Mouse (Mus musculus): ENCODE data around the gene Pdgfc. TPM values are rescaled to one million over a fixed set of nuclear protein-coding genes. Genes with fewer than 3 reads are reported as not detected.

The Pdgfc gene
- 55.6 and 64.7 TPM in 2 replicates for polyA plus RNA-seq (2014; fragmentation: Nextera tagmentation; extraction: Ambion mirVana)

DNA sequence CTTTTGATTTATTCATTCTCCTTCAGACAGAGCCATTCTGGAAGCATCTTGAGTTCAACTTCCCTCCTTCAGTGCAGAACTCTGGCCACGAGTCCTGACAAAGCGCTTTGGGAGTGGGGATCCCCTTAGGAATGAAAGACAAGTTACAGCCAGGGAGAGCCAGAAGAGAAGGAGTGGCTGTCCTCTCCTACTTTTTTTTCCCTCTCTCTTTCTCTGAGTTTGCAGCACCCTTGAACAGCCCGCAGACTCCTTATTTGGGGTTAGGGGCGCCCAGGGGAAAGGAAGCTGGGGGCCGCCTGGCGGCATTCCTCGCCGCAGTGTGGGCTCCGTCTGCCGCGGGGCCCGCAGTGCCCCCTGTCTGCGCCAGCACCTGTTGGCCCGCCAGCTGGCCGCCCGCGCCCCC lies at the start of gene Pdgfc:
TSS of gene Pdgfc (plus strand) at position 266 of the 403 bp plus-strand sequence.
- peak within 1 kb of the TSS; percentile 90 for H3K9ac ChIP-seq (replicated peaks; ENCODE audit: low read length)
- DNase-seq (ENCODE audit: low spot score) (no peak), ATAC-seq (replicated peaks; ENCODE audit: insufficient number of reproducible peaks, low FRiP score, low TSS enrichment, low read depth) (peak; percentile 53)
- peak within 1 kb of the TSS; percentile 71 for H3K4me3 ChIP-seq (ENCODE audit: low read depth, low read length)
- H3K4me2 ChIP-seq (ENCODE audit: low read depth, low read length): peak within 1 kb of the TSS; percentile 84
- no peaks in the 10 kb centered on the region for H3K27me3 ChIP-seq (ENCODE audit: control insufficient read depth, insufficient read depth, low read length)
- no peaks in the 10 kb centered on the region for H3K36me3 ChIP-seq (replicated peaks; ENCODE audit: control insufficient read depth, insufficient read depth, low read depth, low read length)
- WGBS: 3% methylated on average over 17 of the region's 17 CpGs
- H3K4me1 ChIP-seq (ENCODE audit: control insufficient read depth, insufficient read depth, low read length): no peaks in the 10 kb centered on the region; the same call in 1 of the 2 replicates
- peak within 1 kb of the TSS; percentile 92 for H3K27ac ChIP-seq (replicated peaks; ENCODE audit: low read depth, low read length)
- H3K9me3 ChIP-seq (replicated peaks; ENCODE audit: control insufficient read depth, low read length): no peaks in the 10 kb centered on the region

DNA sequence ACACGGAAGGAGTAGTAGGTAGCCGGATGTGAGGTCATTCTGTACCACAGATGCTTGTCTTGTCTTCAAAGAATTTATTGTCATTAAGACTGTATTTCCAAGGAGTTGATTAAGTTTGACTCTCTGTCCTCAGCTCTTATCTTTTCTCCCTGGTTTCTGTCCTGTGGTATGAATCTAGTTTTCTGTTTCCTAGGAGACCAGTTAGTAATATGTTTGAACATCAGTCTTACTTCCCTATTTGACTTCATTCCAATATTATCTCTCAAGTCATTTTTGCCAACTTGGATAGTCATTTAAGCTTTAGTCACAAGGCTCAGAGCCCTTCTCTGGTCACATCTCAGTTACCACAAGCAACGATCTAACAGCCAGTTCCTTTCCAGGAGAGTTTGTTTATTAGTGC lies 27.0 kb upstream of the Pdgfc start:
- WGBS: 81% methylated on average over 3 of the region's 3 CpGs
- Histone ChIP-seq H3K4me3 (ENCODE audit: low read depth, low read length) (no peak overlapping the region), H3K9ac (replicated peaks; ENCODE audit: low read length) (no peak overlapping the region), H3K27me3 (ENCODE audit: control insufficient read depth, insufficient read depth, low read length) (no peaks in the 10 kb centered on the region), H3K4me1 (ENCODE audit: control insufficient read depth, insufficient read depth, low read length) (no peaks in the 10 kb centered on the region), H3K9me3 (replicated peaks; ENCODE audit: control insufficient read depth, low read length) (no peaks in the 10 kb centered on the region), H3K4me2 (ENCODE audit: low read depth, low read length) (no peak overlapping the region), H3K36me3 (replicated peaks; ENCODE audit: control insufficient read depth, insufficient read depth, low read depth, low read length) (no peaks in the 10 kb centered on the region), H3K27ac (replicated peaks; ENCODE audit: low read depth, low read length) (no peak overlapping the region)
- ATAC-seq (replicated peaks; ENCODE audit: insufficient number of reproducible peaks, low FRiP score, low TSS enrichment, low read depth) (no peak), DNase-seq (ENCODE audit: low spot score) (no peak)

DNA sequence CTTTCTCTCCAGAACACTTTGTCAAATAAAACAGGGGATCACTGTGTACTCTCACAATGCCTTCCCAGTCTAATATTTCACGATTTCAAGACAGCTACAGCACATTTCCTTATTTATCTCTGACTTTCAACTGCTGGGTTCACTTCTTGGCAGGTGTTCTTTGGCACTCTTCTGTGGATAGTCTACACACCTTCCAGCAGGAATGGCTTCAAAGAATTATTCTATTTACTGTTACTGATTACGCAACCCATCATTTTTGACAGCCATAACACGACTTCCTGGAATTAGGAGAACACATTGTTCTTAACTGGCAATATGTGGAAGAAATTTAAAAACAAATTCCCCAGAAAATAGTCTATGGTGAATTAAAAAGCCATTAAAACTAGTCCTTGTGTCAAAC lies 26.3 kb upstream of the Pdgfc start:
- 84% methylated on average over 3 of the region's 3 CpGs for WGBS
- H3K4me3 ChIP-seq (ENCODE audit: low read depth, low read length): no peak overlapping the region
- no peak overlapping the region for H3K4me2 ChIP-seq (ENCODE audit: low read depth, low read length)
- no peak overlapping the region for H3K27ac ChIP-seq (replicated peaks; ENCODE audit: low read depth, low read length)
- H3K9ac ChIP-seq (replicated peaks; ENCODE audit: low read length): no peak overlapping the region
- DNase-seq (ENCODE audit: low spot score) (no peak), ATAC-seq (replicated peaks; ENCODE audit: insufficient number of reproducible peaks, low FRiP score, low TSS enrichment, low read depth) (no peak)
- no peaks in the 10 kb centered on the region for H3K27me3 ChIP-seq (ENCODE audit: control insufficient read depth, insufficient read depth, low read length)
- no peaks in the 10 kb centered on the region for H3K4me1 ChIP-seq (ENCODE audit: control insufficient read depth, insufficient read depth, low read length)
- H3K9me3 ChIP-seq (replicated peaks; ENCODE audit: control insufficient read depth, low read length): no peaks in the 10 kb centered on the region
- H3K36me3 ChIP-seq (replicated peaks; ENCODE audit: control insufficient read depth, insufficient read depth, low read depth, low read length): no peaks in the 10 kb centered on the region

DNA sequence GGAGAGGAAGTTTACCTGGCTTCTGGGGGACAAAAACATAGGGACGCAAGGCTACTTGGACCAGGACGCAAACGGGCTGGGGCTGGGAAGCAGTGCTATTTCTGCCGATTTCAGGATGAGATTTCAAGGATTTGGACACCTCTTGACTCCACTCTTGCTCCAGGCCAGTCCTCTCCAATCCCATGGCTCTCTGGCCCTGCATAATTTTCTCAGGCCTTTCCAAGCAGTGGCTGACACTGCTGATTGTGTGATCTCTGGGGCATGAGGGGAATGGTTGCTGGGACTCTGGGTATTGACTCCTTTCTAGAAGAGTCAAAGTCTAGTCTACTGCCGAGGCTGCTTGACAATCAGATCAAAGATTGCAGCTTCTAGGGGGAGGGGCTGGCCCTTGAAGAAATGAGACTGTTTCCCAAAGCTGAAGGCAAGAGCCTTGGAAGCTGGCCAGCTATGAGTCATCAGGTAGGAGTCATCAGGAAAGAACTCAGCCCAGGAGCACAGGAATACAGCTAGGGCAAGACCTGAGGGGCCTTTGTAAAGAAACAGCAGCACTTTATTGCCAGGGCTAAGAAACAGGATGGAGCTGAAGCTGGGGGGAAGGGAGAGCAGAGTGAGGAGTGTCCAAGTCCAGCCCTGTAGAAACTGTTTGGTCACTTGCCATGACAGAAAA lies 18.7 kb upstream of the Pdgfc start:
- ATAC-seq (replicated peaks; ENCODE audit: insufficient number of reproducible peaks, low FRiP score, low TSS enrichment, low read depth): peak; percentile 34; the same call in 1 of the 2 replicates

DNA sequence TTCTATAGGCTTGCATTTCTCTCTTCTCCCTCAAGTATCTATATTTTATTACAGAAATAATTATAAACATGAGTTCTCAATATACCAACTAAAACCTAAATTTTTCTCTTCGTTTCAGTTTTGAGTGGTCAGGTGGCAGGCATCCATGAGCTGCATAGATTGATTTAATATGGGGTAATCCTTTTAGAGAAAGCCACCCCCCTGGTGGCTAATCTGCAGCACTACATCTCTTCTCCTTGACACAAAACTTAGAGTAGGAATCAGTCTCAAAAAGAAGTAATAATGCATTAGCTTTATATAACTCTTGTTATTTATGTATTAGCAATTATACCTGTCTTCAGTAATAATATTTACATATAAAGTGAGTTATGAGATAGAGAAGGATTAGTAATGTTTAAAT lies 16.2 kb upstream of the Pdgfc start:
- Histone ChIP-seq H3K27ac (replicated peaks; ENCODE audit: low read depth, low read length) (no peak overlapping the region), H3K27me3 (ENCODE audit: control insufficient read depth, insufficient read depth, low read length) (no peaks in the 10 kb centered on the region), H3K9ac (replicated peaks; ENCODE audit: low read length) (no peak overlapping the region), H3K4me2 (ENCODE audit: low read depth, low read length) (no peak overlapping the region), H3K4me1 (ENCODE audit: control insufficient read depth, insufficient read depth, low read length) (no peaks in the 10 kb centered on the region), H3K36me3 (replicated peaks; ENCODE audit: control insufficient read depth, insufficient read depth, low read depth, low read length) (no peaks in the 10 kb centered on the region), H3K9me3 (replicated peaks; ENCODE audit: control insufficient read depth, low read length) (no peaks in the 10 kb centered on the region), H3K4me3 (ENCODE audit: low read depth, low read length) (no peak overlapping the region)
- ATAC-seq (replicated peaks; ENCODE audit: insufficient number of reproducible peaks, low FRiP score, low TSS enrichment, low read depth) (no peak), DNase-seq (ENCODE audit: low spot score) (no peak)
- 49% methylated on average over 1 of the region's 1 CpGs for WGBS

More for the DNA sequence above, 18.7 kb upstream of the Pdgfc start:
- no peaks in the 10 kb centered on the region for H3K27me3 ChIP-seq (ENCODE audit: control insufficient read depth, insufficient read depth, low read length)
- no peak overlapping the region for H3K4me3 ChIP-seq (ENCODE audit: low read depth, low read length)
- no peaks in the 10 kb centered on the region for H3K36me3 ChIP-seq (replicated peaks; ENCODE audit: control insufficient read depth, insufficient read depth, low read depth, low read length)
- no peaks in the 10 kb centered on the region for H3K9me3 ChIP-seq (replicated peaks; ENCODE audit: control insufficient read depth, low read length)
- H3K4me2 ChIP-seq (ENCODE audit: low read depth, low read length): no peak overlapping the region
- no peak overlapping the region for H3K27ac ChIP-seq (replicated peaks; ENCODE audit: low read depth, low read length)
- no peaks in the 10 kb centered on the region for H3K4me1 ChIP-seq (ENCODE audit: control insufficient read depth, insufficient read depth, low read length)
- 71% methylated on average over 5 of the region's 5 CpGs for WGBS
- no peak overlapping the region for H3K9ac ChIP-seq (replicated peaks; ENCODE audit: low read length)
- no peak for DNase-seq (ENCODE audit: low spot score)

DNA sequence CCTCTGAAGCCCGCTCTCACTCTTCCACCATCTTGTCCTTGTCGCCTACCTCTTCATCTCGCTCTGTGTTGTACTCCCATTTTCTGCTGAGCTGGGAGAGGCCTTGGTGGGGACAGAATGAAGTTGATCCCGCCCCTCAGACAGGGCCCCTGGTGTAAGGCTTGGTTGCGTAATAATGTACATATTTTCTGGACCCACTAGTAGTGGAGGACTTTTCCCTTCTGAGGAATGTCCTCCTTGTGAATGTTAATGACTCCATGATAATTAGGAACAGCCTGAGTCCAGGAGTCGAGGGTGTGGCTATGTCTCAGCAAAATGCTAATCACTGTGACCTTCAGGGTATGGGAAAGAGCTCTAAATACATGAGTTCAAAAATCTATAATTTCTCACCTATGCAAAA lies 14.4 kb upstream of the Pdgfc start:
- no peak; the same call in 1 of the 2 replicates for ATAC-seq (replicated peaks; ENCODE audit: insufficient number of reproducible peaks, low FRiP score, low TSS enrichment, low read depth)
- no peaks in the 10 kb centered on the region for H3K27me3 ChIP-seq (ENCODE audit: control insufficient read depth, insufficient read depth, low read length)
- no peak overlapping the region for H3K27ac ChIP-seq (replicated peaks; ENCODE audit: low read depth, low read length)
- 79% methylated on average over 6 of the region's 6 CpGs for WGBS
- no peak overlapping the region for H3K9ac ChIP-seq (replicated peaks; ENCODE audit: low read length)
- H3K36me3 ChIP-seq (replicated peaks; ENCODE audit: control insufficient read depth, insufficient read depth, low read depth, low read length): no peaks in the 10 kb centered on the region
- no peak overlapping the region for H3K4me3 ChIP-seq (ENCODE audit: low read depth, low read length)
- no peak for DNase-seq (ENCODE audit: low spot score)
- H3K9me3 ChIP-seq (replicated peaks; ENCODE audit: control insufficient read depth, low read length): no peaks in the 10 kb centered on the region
- H3K4me2 ChIP-seq (ENCODE audit: low read depth, low read length): no peak overlapping the region
- no peaks in the 10 kb centered on the region for H3K4me1 ChIP-seq (ENCODE audit: control insufficient read depth, insufficient read depth, low read length)

DNA sequence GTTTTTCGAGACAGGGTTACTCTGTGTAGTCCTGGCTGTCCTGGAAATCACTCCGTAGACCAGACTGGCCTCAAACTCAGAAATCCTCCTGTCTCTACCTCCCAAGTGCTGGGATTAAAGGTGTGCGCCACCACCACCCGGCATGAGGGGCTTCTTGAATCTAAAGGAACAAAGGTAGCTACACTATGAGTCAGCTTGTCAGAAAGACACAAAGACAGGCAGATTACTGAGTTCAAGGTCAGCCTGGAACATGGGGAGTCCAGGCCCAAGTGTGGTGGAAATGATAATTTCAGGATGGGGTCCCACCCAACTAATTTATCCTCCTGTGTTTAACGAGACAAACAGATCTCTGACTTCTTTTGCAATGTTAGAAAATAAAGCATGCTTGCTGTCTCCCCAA lies 13.9 kb upstream of the Pdgfc start:
- no peaks in the 10 kb centered on the region for H3K36me3 ChIP-seq (replicated peaks; ENCODE audit: control insufficient read depth, insufficient read depth, low read depth, low read length)
- no peak overlapping the region for H3K9ac ChIP-seq (replicated peaks; ENCODE audit: low read length)
- no peaks in the 10 kb centered on the region for H3K4me1 ChIP-seq (ENCODE audit: control insufficient read depth, insufficient read depth, low read length)
- H3K4me3 ChIP-seq (ENCODE audit: low read depth, low read length): no peak overlapping the region
- no peak overlapping the region for H3K4me2 ChIP-seq (ENCODE audit: low read depth, low read length)
- 82% methylated on average over 5 of the region's 5 CpGs for WGBS
- H3K9me3 ChIP-seq (replicated peaks; ENCODE audit: control insufficient read depth, low read length): no peaks in the 10 kb centered on the region
- no peak for ATAC-seq (replicated peaks; ENCODE audit: insufficient number of reproducible peaks, low FRiP score, low TSS enrichment, low read depth)
- H3K27me3 ChIP-seq (ENCODE audit: control insufficient read depth, insufficient read depth, low read length): no peaks in the 10 kb centered on the region
- DNase-seq (ENCODE audit: low spot score): no peak
- H3K27ac ChIP-seq (replicated peaks; ENCODE audit: low read depth, low read length): no peak overlapping the region

DNA sequence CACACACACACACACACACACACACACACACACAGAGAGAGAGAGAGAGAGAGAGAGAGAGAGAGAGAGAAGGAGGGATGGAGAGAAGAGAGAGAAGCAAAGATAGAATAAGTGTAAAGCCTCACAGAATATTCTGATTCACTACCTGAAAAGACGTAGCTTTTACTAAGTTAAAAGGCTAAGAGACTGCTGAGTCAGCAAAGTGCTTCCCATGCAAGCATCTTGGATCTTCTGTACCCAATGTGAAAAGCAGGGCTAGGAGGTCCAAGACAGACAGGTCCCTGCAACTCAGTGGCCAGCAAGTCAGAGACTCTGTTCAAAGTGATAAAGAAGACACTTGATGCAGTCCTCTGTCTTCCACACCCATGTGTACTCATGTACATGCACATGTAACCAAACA lies 13.4 kb upstream of the Pdgfc start:
- H3K9ac ChIP-seq (replicated peaks; ENCODE audit: low read length): no peak overlapping the region
- H3K4me1 ChIP-seq (ENCODE audit: control insufficient read depth, insufficient read depth, low read length): no peaks in the 10 kb centered on the region
- ATAC-seq (replicated peaks; ENCODE audit: insufficient number of reproducible peaks, low FRiP score, low TSS enrichment, low read depth): no peak
- H3K9me3 ChIP-seq (replicated peaks; ENCODE audit: control insufficient read depth, low read length): no peaks in the 10 kb centered on the region
- no peaks in the 10 kb centered on the region for H3K36me3 ChIP-seq (replicated peaks; ENCODE audit: control insufficient read depth, insufficient read depth, low read depth, low read length)
- no peak for DNase-seq (ENCODE audit: low spot score)
- 75% methylated on average over 1 of the region's 1 CpGs for WGBS
- no peak overlapping the region for H3K4me3 ChIP-seq (ENCODE audit: low read depth, low read length)
- no peak overlapping the region for H3K4me2 ChIP-seq (ENCODE audit: low read depth, low read length)
- H3K27ac ChIP-seq (replicated peaks; ENCODE audit: low read depth, low read length): no peak overlapping the region
- no peaks in the 10 kb centered on the region for H3K27me3 ChIP-seq (ENCODE audit: control insufficient read depth, insufficient read depth, low read length)

Measured in embryonic facial prominence, embryonic 11.5 days (tissue).